Mouse (Mus musculus): ENCODE data around the gene Fam186a. TPM values are rescaled to one million over a fixed set of nuclear protein-coding genes. Genes with fewer than 3 reads are reported as not detected.

Fam186a gene
- total and polyA plus RNA-seq, 3 experiments = not detected

DNA sequence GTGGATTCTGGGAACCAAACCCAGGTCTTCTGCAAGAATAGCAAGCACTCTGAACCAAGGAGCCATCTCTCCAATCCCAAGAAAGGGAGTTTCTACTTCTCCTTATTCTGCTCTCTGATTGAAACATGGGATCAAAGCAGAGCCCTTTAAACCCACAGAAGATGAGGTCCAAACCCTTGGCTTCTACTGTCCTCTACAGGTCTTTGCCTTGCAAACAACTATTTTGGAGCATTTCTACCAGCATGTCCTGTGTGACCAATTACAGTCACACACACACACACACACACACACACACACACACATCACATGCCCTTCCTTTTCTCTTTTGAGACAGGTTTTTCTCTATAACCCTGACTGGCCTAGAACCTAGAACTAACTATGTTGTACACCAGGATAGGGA is 70.2 kb downstream of the Fam186a start:
- Histone ChIP-seq H3K9me3 (replicated peaks; ENCODE audit: insufficient read depth, low read length) (no peaks in the 10 kb centered on the region), H3K27ac (ENCODE audit: control insufficient read depth, low read depth, low read length) (no peak overlapping the region), H3K36me3 (ENCODE audit: control insufficient read depth in 1 of 2, insufficient read depth in 2 of 2, low read length in 2 of 2) (no peaks in the 10 kb centered on the region), H3K4me3 (ENCODE audit: control insufficient read depth in 1 of 2, insufficient read depth in 1 of 2, low read depth in 2 of 2, low read length in 2 of 2) (no peak overlapping the region), H3K4me1 (ENCODE audit: control insufficient read depth in 1 of 2, insufficient read depth in 2 of 2, low read length in 2 of 2) (no peaks in the 10 kb centered on the region), H3K79me2 (ENCODE audit: control insufficient read depth, insufficient read depth, low read length, poor library complexity) (no peaks in the 10 kb centered on the region), H3K27me3 (ENCODE audit: control insufficient read depth in 1 of 2, insufficient read depth in 2 of 2, low read length in 2 of 2) (peaks cover 7 to 10% of the 10 kb centered on the region in 2 experiments), H3K9ac (ENCODE audit: control insufficient read depth, low read depth, low read length, poor library complexity, severe bottlenecking) (no peak overlapping the region)
- TF ChIP-seq ZNF384 (IDR thresholded peaks at IDR 0.05; ENCODE audit: low read depth, low read length) (no peak), CHD2 (IDR thresholded peaks at IDR 0.05; ENCODE audit: low read length) (no peak), EP300 (IDR thresholded peaks at IDR 0.05; ENCODE audit: low read depth in 1 of 2, low read length in 2 of 2) (no peak), ZMIZ1 (IDR thresholded peaks at IDR 0.05; ENCODE audit: low read depth, low read length) (no peak), UBTF (IDR thresholded peaks at IDR 0.05; ENCODE audit: borderline replicate concordance, insufficient read depth, low read depth, low read length) (no peak), MAZ (IDR thresholded peaks at IDR 0.05; ENCODE audit: low read depth, low read length) (no peak), POLR2AphosphoS2 (IDR thresholded peaks at IDR 0.05; ENCODE audit: low read length) (no peak), MYB (IDR thresholded peaks at IDR 0.05; ENCODE audit: low read depth, low read length) (no peak), KAT2A (conservative IDR thresholded peaks at IDR 0.05; ENCODE audit: low read depth, low read length) (no peak), USF1 (IDR thresholded peaks at IDR 0.05; ENCODE audit: low read depth, low read length) (no peak), MAX (IDR thresholded peaks at IDR 0.05; ENCODE audit: low read length) (no peak), MEF2A (IDR thresholded peaks at IDR 0.05; ENCODE audit: extremely low read depth, insufficient replicate concordance, low read depth, low read length, poor library complexity, severe bottlenecking) (no peak), ZKSCAN1 (IDR thresholded peaks at IDR 0.05; ENCODE audit: low read depth, low read length) (no peak), RCOR1 (IDR thresholded peaks at IDR 0.05; ENCODE audit: low read depth, low read length) (no peak), TBP (IDR thresholded peaks at IDR 0.05; ENCODE audit: low read depth, low read length) (no peak), MXI1 (IDR thresholded peaks at IDR 0.05; ENCODE audit: low read depth, low read length) (no peak), SIN3A (IDR thresholded peaks at IDR 0.05; ENCODE audit: low read length) (no peak), ETS1 (IDR thresholded peaks at IDR 0.05; ENCODE audit: low read depth, low read length) (no peak), NRF1 (IDR thresholded peaks at IDR 0.05; ENCODE audit: insufficient read depth, low read depth, low read length, poor library complexity, severe bottlenecking) (no peak)
- DNase-seq (ENCODE audit: low read depth, low spot score) = no peak

DNA sequence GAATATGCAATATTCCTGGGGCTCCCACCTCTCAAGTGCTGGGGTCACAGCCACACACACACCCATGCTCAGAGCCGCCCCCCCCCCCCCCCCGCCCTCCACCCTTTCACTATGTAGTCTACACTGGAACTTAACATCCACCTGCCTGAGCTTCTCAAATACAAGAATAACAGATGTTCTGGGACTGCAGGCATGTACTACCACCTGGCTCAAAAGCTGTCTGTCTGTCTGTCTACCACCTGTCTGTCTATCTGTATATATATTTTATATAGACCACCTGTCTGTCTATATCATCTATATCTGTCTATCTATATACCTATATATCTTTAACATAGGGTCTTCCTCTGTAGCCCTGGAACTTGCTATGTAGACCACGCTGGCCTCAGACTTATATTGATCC is 75.5 kb downstream of the Fam186a start:
- TF ChIP-seq SMC3 (IDR thresholded peaks at IDR 0.05; ENCODE audit: low read depth, low read length) = no peak
- no peak for TF ChIP-seq MAFK (IDR thresholded peaks at IDR 0.05; ENCODE audit: borderline replicate concordance, low read depth, low read length)
- no peak for TF ChIP-seq EP300 (IDR thresholded peaks at IDR 0.05; ENCODE audit: low read depth in 1 of 2, low read length in 2 of 2)
- TF ChIP-seq CHD2 (IDR thresholded peaks at IDR 0.05; ENCODE audit: low read length) = no peak
- no peak for TF ChIP-seq ZKSCAN1 (IDR thresholded peaks at IDR 0.05; ENCODE audit: low read depth, low read length)
- no peak for TF ChIP-seq ZC3H11A (IDR thresholded peaks at IDR 0.05; ENCODE audit: low read depth, low read length)
- TF ChIP-seq ZMIZ1 (IDR thresholded peaks at IDR 0.05; ENCODE audit: low read depth, low read length) = no peak
- TF ChIP-seq MXI1 (IDR thresholded peaks at IDR 0.05; ENCODE audit: low read depth, low read length) = no peak
- no peak for TF ChIP-seq MAX (IDR thresholded peaks at IDR 0.05; ENCODE audit: low read length)
- TF ChIP-seq USF1 (IDR thresholded peaks at IDR 0.05; ENCODE audit: low read depth, low read length) = no peak
- no peak for TF ChIP-seq GABPA (IDR thresholded peaks at IDR 0.05; ENCODE audit: low read depth, low read length)
- no peak for TF ChIP-seq POLR2A (IDR thresholded peaks at IDR 0.05; ENCODE audit: control insufficient read depth in 1 of 2, insufficient read depth in 1 of 2, low read depth in 1 of 2, low read length in 2 of 2, poor library complexity in 1 of 2)
- TF ChIP-seq TBP (IDR thresholded peaks at IDR 0.05; ENCODE audit: low read depth, low read length) = no peak
- TF ChIP-seq RAD21 (IDR thresholded peaks at IDR 0.05; ENCODE audit: low read depth, low read length) = no peak
- TF ChIP-seq HCFC1 (IDR thresholded peaks at IDR 0.05; ENCODE audit: low read depth, low read length) = no peak
- no peak for TF ChIP-seq NELFE (IDR thresholded peaks at IDR 0.05; ENCODE audit: low read depth, low read length)
- no peak for TF ChIP-seq MEF2A (IDR thresholded peaks at IDR 0.05; ENCODE audit: extremely low read depth, insufficient replicate concordance, low read depth, low read length, poor library complexity, severe bottlenecking)
- TF ChIP-seq BHLHE40 (IDR thresholded peaks at IDR 0.05; ENCODE audit: borderline replicate concordance, low read depth, low read length) = no peak
- no peak for TF ChIP-seq USF2 (IDR thresholded peaks at IDR 0.05; ENCODE audit: borderline replicate concordance in 1 of 2, insufficient read depth in 1 of 2, low read depth in 1 of 2, low read length in 2 of 2)
- Histone ChIP-seq H3K9me3 (replicated peaks; ENCODE audit: insufficient read depth, low read length) (no peaks in the 10 kb centered on the region), H3K79me2 (ENCODE audit: control insufficient read depth, insufficient read depth, low read length, poor library complexity) (no peaks in the 10 kb centered on the region), H3K27me3 (ENCODE audit: control insufficient read depth in 1 of 2, insufficient read depth in 2 of 2, low read length in 2 of 2) (peaks cover 22 to 26% of the 10 kb centered on the region in 2 experiments), H3K4me1 (ENCODE audit: control insufficient read depth in 1 of 2, insufficient read depth in 2 of 2, low read length in 2 of 2) (no peaks in the 10 kb centered on the region), H3K9ac (ENCODE audit: control insufficient read depth, low read depth, low read length, poor library complexity, severe bottlenecking) (no peak overlapping the region), H3K36me3 (ENCODE audit: control insufficient read depth in 1 of 2, insufficient read depth in 2 of 2, low read length in 2 of 2) (no peaks in the 10 kb centered on the region), H3K4me3 (ENCODE audit: control insufficient read depth in 1 of 2, insufficient read depth in 1 of 2, low read depth in 2 of 2, low read length in 2 of 2) (no peak overlapping the region), H3K27ac (ENCODE audit: control insufficient read depth, low read depth, low read length) (no peak overlapping the region)
- no peak for DNase-seq (ENCODE audit: low read depth, low spot score)

Measured in MEL (cell line).